Mouse (Mus musculus) erythroblast, embryonic 14.5 days (primary cell): Measurements from ENCODE around the gene Smim23.

Experiments
- GATA1 ChIP-seq: IDR thresholded peaks from 2 replicates; pipeline ENCODE4 v1.6.1; 2012; ENCODE audit warnings: low read length, inconsistent platforms, mixed read lengths
- TAL1 ChIP-seq: IDR thresholded peaks from 3 replicates; pipeline ENCODE4 v1.6.1; 2012; ENCODE audit warnings: low read length, inconsistent platforms, mixed read lengths

DNA sequence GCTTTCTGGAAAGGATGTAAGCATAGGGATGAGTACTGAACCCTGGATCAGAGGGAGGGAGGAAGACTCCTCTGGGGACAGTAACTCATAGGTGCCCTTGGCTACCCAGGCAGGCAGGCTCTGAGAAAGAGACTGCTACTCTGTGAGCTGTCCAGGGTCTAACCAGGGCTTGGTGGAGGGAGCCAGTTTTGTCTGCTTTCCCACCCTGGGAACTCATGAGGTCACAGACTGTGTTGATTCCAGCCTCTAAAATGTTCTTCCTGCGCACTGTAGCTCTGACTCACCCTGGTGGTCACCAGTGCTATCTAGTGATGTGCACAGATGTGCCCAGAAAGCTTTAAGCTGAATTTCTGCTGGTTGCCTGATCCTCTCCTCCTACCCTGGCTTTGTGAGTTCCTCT is 15.3 kb downstream of the Smim23 start:
- no peak for TF ChIP-seq GATA1
- no peak for TF ChIP-seq TAL1
